Mouse (Mus musculus) gastrocnemius, postnatal 25 days (tissue): ENCODE results near the gene Ice1. TPM values are rescaled to one million over a fixed set of nuclear protein-coding genes. Genes with fewer than 3 reads are reported as not detected.

ENCODE experiments used
- DNase-seq: peaks from one replicate; pipeline ENCODE4 v3.0.0; 2022
- long read RNA-seq, 2 experiments: library from polyadenylated mRNA; stranded (forward); transcript quantifications; one replicate each; pipeline ENCODE4 v2.0.0; 2021
- total RNA-seq, 2 experiments: library from RNA; stranded (reverse); gene quantifications; 1 replicate in 1 of 2; 2 replicates in 1 of 2; pipeline ENCODE4 v1.2.3; 2021

The Ice1 gene
- total RNA-seq, result 10 to 100 TPM; 16.2 to 16.3 TPM
- long read RNA-seq, experiment 1, full-length matches to known transcripts, result 1 of 4 reads
- long read RNA-seq, experiment 1, partial matches to known transcripts, result 0 of 4 reads
- long read RNA-seq, experiment 1, other reads (novel, unspliced or antisense), result 3 of 4 reads
- long read RNA-seq, experiment 2, full-length matches to known transcripts, result 1 of 7 reads
- long read RNA-seq, experiment 2, partial matches to known transcripts, result 2 of 7 reads
- long read RNA-seq, experiment 2, other reads (novel, unspliced or antisense), result 4 of 7 reads

GRCm38 (mm10) chr13:70637282-70637661, at the start of gene Ice1:
Gene Ice1 (minus strand): TSS chr13:70637634.
- no peak for DNase-seq

- no peak for DNase-seq
These were observed 48.4 kb upstream of the Ice1 start for GRCm38 (mm10) chr13:70685825-70686224.

- DNase-seq, result peak; percentile 47
These were observed 47.7 kb upstream of the Ice1 start for GRCm38 (mm10) chr13:70684976-70685609.

DNA sequence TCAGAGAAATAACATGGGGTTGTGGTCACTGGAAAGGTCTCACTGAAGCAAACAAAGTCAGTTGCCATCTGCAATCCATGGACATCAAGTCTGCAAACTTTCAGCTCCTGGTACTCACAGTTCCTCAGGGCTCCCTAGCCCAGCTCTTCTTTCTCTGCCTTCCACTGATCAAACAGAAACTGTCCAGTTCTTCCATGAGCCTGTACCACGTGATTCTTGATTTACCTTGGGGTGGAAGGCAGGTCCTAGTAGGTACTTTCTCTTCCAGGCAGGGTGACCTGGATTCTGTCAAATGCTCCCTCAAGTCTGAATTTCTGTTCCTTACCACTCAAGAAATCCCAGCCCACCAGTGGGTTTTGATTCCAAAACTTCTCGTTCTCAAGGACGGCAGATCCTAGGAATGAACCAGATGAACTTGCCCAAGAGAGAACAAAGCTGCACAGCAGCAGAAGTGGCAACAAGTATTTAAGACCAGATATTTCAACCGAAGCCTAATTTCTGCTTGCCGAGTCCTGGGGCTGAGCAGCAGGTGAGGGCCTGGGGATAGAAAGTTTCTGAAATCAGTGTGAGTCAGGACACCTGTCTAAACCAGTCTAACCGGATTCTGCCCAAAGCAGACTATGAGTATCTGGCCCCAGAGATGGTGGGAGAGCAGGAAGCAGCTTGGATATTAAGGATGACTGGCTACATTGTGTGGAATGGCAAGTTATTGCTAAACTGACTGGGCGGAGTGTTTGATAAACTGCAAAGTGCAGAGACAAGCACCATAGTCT, 44.2 kb upstream of the Ice1 start:
- no peak for DNase-seq

- DNase-seq, result no peak
These were observed 42.9 kb upstream of the Ice1 start for GRCm38 (mm10) chr13:70680316-70680715.

- DNase-seq, result no peak
These were observed 40.3 kb upstream of the Ice1 start for GRCm38 (mm10) chr13:70677689-70678088.

DNA sequence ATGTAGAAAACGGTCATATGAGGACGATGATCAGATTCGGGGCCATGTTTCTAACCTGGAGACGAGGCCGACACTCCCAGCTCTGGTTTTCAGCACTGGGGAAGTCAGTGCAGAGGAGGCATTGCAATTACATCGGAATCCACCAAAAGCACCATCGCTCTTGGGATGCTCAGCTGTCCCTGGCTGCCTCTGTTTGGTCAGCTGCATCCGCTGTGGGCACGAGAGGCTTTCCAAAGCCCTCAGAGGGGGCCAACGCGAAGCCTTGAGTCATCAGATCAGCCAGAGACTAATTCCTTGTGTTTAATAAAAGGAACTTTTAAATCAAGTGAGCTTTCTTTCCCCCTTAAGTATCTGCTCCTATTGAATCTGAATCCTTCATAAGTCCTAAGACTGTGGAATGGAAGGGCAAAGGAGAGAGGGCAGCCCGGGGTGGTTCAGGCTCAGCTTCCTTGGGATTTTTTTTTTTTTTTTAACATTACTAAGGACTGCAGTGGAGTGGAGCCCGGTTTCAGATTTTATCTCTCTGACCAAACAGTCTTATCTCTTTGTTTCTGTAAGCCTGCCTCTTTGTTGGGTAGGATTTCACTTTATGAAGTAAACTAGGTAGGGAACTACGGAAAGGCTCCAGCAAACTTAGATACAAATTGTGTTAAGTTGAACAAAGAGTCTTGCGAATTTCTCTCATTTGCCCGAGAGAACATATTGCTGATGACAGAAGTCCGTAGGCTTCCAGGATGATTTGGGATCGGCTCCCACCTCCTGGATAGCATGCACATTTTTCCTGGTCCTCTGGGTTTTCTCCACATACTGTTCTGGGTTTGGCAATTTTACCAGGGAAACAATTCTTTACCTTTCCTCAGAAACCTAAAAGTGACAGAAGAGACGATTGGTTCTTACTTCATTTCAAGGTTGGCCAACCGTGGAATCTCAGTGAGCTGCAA, 39.1 kb upstream of the Ice1 start:
- no peak for DNase-seq

DNA sequence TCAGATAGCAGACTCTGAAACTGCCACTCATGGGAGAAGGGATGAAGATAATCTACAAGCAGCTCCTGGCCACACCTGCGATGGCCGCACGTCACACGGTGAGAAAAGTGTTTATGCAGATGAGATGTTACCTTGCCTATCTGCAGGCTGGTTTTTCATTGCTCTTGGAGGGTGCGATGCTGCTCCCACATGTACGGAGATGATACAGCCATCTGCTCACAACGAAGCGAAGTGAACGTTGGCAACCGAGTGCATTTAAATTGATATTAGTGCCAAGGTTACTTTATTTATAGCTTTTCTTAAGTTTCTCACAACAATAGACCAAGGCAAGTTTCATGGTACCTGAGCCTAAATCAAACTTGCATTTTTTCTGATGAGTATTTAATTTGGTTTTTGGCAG, 37.6 kb upstream of the Ice1 start:
- no peak for DNase-seq

DNA sequence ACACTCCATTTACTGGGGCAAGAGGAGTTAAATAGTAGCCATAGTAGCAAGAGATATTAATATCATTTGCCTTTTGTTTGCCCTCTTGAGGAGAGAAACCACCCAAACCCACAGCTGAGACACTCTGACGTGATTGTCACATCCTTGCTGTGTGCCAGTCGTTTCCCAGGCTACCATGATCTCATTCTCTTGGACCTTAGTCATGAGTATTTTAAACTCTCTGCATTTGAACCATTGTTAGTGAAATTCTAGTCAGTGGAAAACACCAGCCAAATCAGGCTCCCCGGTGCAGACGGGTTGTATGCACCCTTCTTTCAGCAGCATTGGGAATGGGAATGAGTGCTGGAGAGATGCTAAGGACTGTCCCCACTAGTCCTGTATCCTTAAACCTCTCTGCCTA, 32.6 kb upstream of the Ice1 start:
- DNase-seq, result no peak

GRCm38 (mm10) chr13:70659715-70660114, 22.3 kb upstream of the Ice1 start:
- no peak for DNase-seq

DNA sequence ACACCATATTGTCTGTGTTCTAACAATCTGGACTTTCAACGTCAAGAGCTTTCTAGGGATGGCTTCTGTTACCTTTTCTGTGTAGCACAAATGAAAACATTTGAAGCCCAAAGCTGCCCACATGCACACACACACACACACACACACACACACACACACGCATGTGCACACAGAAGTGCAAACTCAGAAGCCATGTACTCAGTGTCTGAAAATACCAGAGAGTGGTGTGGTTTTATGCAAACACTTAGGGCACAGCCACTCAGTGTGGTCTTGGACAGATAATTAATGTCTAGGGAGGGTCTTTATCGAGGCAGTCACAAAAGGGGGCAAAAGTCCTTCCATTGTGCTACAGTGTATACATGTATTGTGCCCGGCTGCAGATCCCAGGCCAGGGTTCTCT, 19.3 kb upstream of the Ice1 start:
- no peak for DNase-seq

GRCm38 (mm10) chr13:70656329-70656728, 18.9 kb upstream of the Ice1 start:
- no peak for DNase-seq

DNA sequence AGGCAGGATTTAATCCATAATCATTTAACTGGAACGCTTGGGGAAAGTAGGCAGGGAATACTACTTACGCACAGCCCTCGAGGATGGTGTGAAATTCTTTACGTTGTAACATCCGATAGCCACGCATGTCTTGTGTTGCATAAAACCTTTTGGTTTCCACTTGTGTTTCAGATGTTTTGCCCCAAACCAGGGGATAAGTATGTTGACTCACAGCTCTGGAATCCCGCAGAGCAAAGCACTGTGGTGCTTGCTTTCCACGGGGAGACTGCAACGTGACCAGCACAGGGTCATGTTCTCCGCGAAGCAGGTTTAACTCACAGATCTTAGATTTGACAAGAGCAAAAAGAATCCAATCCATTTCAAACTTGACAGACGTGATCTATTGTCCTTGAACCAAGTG, 18.1 kb upstream of the Ice1 start:
- no peak for DNase-seq

DNA sequence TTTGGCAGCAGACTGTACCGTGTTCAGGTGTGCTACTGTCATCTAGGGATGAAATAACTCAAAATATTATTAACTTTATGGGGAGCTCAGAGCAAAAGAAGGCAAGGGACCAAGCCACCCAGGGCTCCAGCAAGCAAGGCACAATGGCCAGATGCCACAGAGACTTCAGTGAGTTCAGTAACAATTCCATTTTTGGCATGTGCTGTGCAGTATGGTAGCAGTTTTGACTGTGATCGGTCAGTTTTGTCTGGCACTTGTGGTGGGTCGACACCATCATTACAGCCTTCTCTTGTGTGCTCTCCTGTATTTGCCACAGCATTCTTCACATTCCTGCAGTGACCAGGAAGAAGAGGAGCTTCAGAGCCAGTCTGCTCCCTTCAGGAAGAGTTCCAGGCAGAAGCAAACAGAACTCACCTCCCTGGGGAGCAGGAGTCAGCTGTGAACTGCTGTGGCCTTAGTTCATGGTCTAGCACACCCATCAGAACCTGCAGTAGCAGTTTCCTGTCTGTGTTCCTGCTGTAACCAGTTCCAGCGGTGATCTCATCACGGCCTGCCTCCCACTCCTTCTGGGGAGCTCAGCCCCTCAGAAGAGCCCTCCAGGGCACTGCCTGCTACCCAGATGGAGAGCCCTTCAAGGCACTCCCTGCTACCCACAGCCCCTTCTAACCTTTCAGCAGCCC, 16.8 kb upstream of the Ice1 start:
- peak; percentile 32 for DNase-seq

DNA sequence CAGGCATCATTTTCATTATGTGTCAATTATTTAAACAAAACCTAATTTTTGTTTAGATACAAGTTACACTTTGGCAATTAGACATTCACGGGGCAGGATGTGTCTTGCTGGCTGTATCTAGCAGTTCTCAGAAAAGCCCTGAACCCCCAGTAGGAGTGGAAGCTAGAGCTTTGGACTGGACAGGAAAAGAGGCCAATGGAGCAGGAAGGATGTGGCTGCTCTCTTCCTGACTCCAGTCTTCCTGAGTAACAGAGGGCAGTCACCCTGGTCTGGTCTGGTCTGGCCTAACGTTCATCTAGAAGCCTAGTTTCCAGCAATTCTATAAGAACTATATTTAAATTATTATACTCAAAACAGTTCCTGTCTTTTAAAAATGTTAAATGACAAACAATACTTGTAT, 16.0 kb upstream of the Ice1 start:
- no peak for DNase-seq

GRCm38 (mm10) chr13:70650011-70650436, 12.6 kb upstream of the Ice1 start:
- DNase-seq, result no peak

GRCm38 (mm10) chr13:70645968-70646505, 8.6 kb upstream of the Ice1 start:
- no peak for DNase-seq

- DNase-seq, result no peak
These were observed 6.6 kb upstream of the Ice1 start for GRCm38 (mm10) chr13:70644083-70644462.

DNA sequence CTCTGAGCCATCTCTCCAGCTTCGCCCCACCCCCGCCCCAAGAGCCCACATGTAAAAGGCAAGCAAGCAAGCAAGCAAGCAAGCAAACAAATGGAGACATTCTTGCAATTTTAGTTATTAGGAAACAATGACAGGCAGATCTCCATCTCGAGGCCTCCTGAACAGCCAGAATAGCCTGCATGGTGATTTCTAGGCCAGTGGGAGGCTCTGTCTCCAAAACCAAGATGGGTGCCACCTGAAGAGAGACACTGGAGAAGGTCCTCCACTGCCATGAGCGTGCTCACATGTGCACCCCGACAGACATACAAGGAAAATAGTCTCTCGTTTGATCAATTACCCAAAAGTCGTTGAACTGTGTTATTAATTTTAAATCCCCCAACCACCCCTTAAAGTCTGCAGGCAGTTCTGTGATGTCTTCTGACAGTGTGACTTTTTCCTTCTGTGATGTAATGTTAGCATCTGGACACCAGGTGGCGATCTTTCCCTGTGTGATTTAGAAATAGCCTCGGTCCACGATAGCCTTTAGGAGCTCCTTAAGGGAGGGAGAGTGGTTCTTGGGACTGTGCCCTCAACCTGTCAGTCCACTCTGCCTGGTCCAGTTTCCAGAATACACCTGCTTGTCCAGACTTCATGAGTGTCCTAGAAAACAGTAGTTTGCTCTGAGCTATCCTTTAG, 6.1 kb upstream of the Ice1 start:
- no peak for DNase-seq

GRCm38 (mm10) chr13:70641941-70642340, 4.5 kb upstream of the Ice1 start:
- no peak for DNase-seq

DNA sequence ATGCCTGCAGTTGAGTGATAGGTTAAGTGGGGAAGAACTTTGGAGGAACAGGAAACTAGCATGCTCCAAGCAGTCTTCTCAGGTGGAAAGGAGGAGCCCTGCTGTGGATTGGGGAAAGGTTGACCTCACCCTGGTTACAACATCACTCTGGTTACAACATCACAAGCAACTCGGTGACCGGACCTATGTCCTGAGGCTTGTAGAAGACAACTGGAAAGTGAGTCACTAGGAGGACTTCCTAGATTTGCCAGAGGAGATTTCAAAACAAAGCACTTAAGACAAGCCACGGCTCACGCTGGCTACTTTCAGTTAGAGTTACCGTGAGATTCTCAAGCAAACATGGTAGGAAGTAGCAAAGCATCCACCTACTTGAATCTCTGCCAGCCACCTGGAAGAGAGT, 3.9 kb upstream of the Ice1 start:
- no peak for DNase-seq
